Mouse (Mus musculus) ES-E14 (cell line): Measurements from ENCODE around the gene Cpa4. TPM values are rescaled to one million over a fixed set of nuclear protein-coding genes. Genes with fewer than 3 reads are reported as not detected.
A peak's percentile ranks its signal among the peaks of the same experiment; 100 is the strongest.

Experiments used
- DNase-seq: peaks from one replicate; pipeline ENCODE4 v3.0.0-alpha.2; 2013; ENCODE audit warnings: low read depth, low spot score
- H3K27ac ChIP-seq: 2 replicates; pipeline ENCODE4 v1.5.1; 2012; ENCODE audit warnings: low read depth, mild to moderate bottlenecking, low read length, moderate library complexity, mixed read lengths; ENCODE audit not compliant: poor library complexity, insufficient read depth, severe bottlenecking
- H3K36me3 ChIP-seq: 2 replicates; pipeline ENCODE4 v1.6.1; 2012; ENCODE audit warnings: mild to moderate bottlenecking, low read length, moderate library complexity, mixed read lengths; ENCODE audit not compliant: control insufficient read depth, poor library complexity, insufficient read depth, severe bottlenecking
- H3K4me1 ChIP-seq, 2 experiments: fragments of 150-350 bp in 1 of 2; sonication (generic) in 1 of 2; 2 replicates each; pipeline ENCODE4 v1.6.1; 2012; ENCODE audit warnings: low read length in 2 of 2, mild to moderate bottlenecking in 1 of 2, mixed read lengths in 1 of 2; ENCODE audit not compliant: control insufficient read depth in 2 of 2, insufficient read depth in 2 of 2, poor library complexity in 1 of 2
- H3K4me3 ChIP-seq, 2 experiments: fragments of 150-350 bp in 1 of 2; sonication (generic) in 1 of 2; 2 replicates each; pipeline ENCODE4 v1.5.1; 2012; ENCODE audit warnings: low read length in 2 of 2, low read depth in 1 of 2, mild to moderate bottlenecking in 1 of 2, mixed read lengths in 1 of 2; ENCODE audit not compliant: insufficient read depth in 1 of 2, poor library complexity in 1 of 2, severe bottlenecking in 1 of 2
- H3K9ac ChIP-seq: 2 replicates; pipeline ENCODE4 v1.6.1; 2012; ENCODE audit warnings: low read depth, mild to moderate bottlenecking, low read length, mixed read lengths; ENCODE audit not compliant: poor library complexity, insufficient read depth, severe bottlenecking
- H3K9me3 ChIP-seq: fragments of 150-350 bp; sonication (generic); 2 replicates; pipeline ENCODE4 v1.6.1; 2012; ENCODE audit warnings: low read depth, mild to moderate bottlenecking, low read length; ENCODE audit not compliant: control insufficient read depth, insufficient read depth
- CHD2 ChIP-seq: IDR thresholded peaks from 2 replicates; pipeline ENCODE4 v1.6.1; 2014; ENCODE audit warnings: mild to moderate bottlenecking, low read depth, low read length, inconsistent platforms
- HCFC1 ChIP-seq: IDR thresholded peaks from 2 replicates; pipeline ENCODE4 v1.6.1; 2012; ENCODE audit warnings: low read length, inconsistent platforms, borderline replicate concordance; ENCODE audit not compliant: insufficient read depth
- MAFK ChIP-seq: IDR thresholded peaks from 2 replicates; pipeline ENCODE4 v1.6.1; 2014; ENCODE audit warnings: mild to moderate bottlenecking, low read depth, low read length, inconsistent platforms; ENCODE audit not compliant: insufficient read depth
- ZC3H11A ChIP-seq: IDR thresholded peaks from 2 replicates; pipeline ENCODE4 v1.6.1; 2012; ENCODE audit warnings: low read depth, mild to moderate bottlenecking, inconsistent platforms, low read length, borderline replicate concordance
- ZNF384 ChIP-seq: IDR thresholded peaks from 2 replicates; pipeline ENCODE4 v1.6.1; 2012; ENCODE audit warnings: low read depth, low read length, inconsistent platforms
- in situ Hi-C, 2 experiments: fragments of 600-800 bp; cut with MboI; formaldehyde crosslinking; loops; one replicate each; pipeline ENCODE4 v1.15.1; 2025; ENCODE audit warnings: low sequenced_read_pairs in 2 of 2, inconsistent platforms in 1 of 2; ENCODE audit not compliant: unreplicated experiment in 2 of 2
- total RNA-seq: library from RNA; depleted of rRNA; stranded (reverse); fragments of 300-350 nt; gene quantifications from 2 replicates; pipeline ENCODE4 v1.2.3, GENCODE M21; 2012

Cpa4 gene
- total RNA-seq, 1 experiment, result not detected

DNA sequence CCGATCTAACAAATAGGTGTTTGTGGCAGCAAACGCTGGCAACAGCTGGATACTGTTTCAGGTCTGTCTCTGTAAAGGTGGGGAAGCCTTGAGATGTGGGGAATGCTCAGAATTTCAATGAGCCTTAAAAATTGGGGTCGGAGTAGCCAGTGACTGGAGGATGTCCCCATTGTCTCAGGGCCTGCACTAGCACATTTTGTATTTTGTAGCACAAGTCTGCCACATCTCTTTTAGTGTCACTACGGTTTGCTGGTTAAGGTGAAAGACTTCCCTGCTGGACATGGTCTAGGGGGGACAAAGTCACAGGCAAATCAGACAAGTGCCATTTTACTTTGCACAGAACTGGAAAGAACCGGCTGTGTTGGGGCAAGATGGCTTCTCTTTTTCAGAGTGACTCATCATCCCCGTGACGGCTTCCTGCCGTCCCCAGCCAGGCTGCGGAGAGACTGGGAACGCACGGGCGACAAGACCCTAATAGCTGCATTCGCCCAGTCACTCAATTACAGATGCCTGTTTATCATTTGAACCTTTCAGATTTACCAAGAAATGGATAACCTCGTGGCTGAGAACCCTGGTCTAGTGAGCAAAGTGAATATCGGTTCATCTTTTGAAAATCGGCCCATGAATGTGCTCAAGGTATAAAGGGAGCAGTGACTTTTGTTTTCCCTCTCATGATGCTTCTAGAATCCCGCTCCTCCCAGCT lies 21.4 kb upstream of the Cpa4 start:
- DNase-seq, result peak; percentile 39
- Histone ChIP-seq H3K9ac (no peak overlapping the region), H3K36me3 (no peaks in the 10 kb centered on the region), H3K4me1 (peaks cover 9 to 10% of the 10 kb centered on the region in 2 experiments; a peak in 3 of 4 replicates), H3K4me3 (peak overlapping the region; percentile 2 to 31; a peak in 2 of 4 replicates), H3K27ac (no peak overlapping the region), H3K9me3 (no peaks in the 10 kb centered on the region)
- TF ChIP-seq MAFK (0 out of 2 replicates have a peak, but pooled peaks have one; percentile 23), CHD2 (no peak), ZC3H11A (no peak), ZNF384 (no peak), HCFC1 (no peak)
- in situ Hi-C loops, result no loop called here

DNA sequence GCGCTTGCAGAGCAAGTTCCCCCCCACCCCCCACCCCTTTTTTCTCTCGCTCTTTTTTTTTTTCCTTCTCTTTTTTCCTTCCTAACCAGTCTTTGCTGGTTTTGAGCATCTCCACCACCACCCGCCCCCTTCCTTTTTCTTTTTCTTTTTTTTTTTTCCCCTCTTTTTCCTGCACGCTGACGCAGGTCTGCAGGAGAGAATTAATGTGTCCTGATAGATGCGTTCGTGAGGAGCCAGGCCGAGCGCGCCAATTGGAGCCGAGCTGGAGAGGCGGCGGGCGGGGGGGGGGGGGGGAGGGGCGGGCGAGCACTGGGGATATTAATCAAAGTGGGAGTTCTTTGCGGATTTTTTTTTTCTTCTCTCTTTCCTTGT lies 20.9 kb upstream of the Cpa4 start:
- H3K27ac ChIP-seq, result no peak overlapping the region
- TF ChIP-seq ZNF384 (0 out of 2 replicates have a peak, but pooled peaks have one; percentile 16), ZC3H11A (no peak)
- H3K9ac ChIP-seq, result no peak overlapping the region
- in situ Hi-C loops, result no loop called here
- no peaks in the 10 kb centered on the region for H3K36me3 ChIP-seq
- no peaks in the 10 kb centered on the region for H3K9me3 ChIP-seq
- H3K4me1 ChIP-seq, result peaks cover 9 to 10% of the 10 kb centered on the region in 2 experiments; a peak in 3 of 4 replicates
- H3K4me3 ChIP-seq, result peak overlapping the region in 1 of 2 experiments; percentile 31; a peak in 1 of 4 replicates
- DNase-seq, result no peak

GRCm38 (mm10) chr6:30547656-30548306 lies 20.4 kb upstream of the Cpa4 start:
- no peak for DNase-seq
- Histone ChIP-seq H3K9ac (no peak overlapping the region), H3K36me3 (no peaks in the 10 kb centered on the region), H3K4me1 (peaks cover 10 to 11% of the 10 kb centered on the region in 2 experiments; a peak in 3 of 4 replicates), H3K9me3 (no peaks in the 10 kb centered on the region), H3K4me3 (no peak overlapping the region), H3K27ac (no peak overlapping the region)
- in situ Hi-C loops, result no loop called here
- TF ChIP-seq MAFK (no peak), ZC3H11A (no peak), HCFC1 (no peak), ZNF384 (no peak)

DNA sequence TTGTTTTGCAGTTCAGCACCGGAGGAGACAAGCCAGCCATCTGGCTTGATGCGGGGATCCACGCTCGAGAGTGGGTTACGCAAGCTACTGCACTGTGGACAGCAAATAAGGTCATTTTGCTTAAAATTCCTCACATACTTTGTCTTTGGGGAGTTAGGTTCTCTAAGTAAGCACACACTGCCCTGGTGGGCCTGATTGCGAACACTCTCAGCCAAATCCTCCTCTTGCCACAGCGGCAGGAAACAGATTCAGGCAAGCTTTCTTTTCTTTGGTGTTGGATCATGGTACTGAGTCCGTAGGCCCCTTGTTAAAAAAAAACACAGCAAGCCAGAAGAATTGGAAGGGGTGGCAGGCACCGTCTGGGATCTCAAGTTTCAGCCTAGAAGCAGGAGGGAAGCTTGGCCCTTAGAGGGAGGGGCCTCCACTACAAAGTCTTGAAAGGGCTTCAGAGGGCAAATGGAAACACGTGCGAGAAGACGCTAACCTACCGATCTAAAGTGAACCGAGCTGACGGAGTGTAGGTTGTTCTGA lies 18.9 kb upstream of the Cpa4 start:
- TF ChIP-seq HCFC1, result no peak
- no peak for TF ChIP-seq ZC3H11A
- Histone ChIP-seq H3K36me3 (no peaks in the 10 kb centered on the region), H3K27ac (no peak overlapping the region), H3K4me1 (peaks cover 7 to 11% of the 10 kb centered on the region in 2 experiments; a peak in 3 of 4 replicates), H3K9me3 (no peaks in the 10 kb centered on the region), H3K4me3 (no peak overlapping the region), H3K9ac (0 out of 2 replicates have a peak overlapping the region, but pooled peaks have one; percentile 7)
- in situ Hi-C loops, result no loop called here
- no peak for DNase-seq
